Mouse (Mus musculus) left cerebral cortex, adult 8-10 months (tissue): Measurements from ENCODE around the gene Olfr361. TPM values are rescaled to one million over a fixed set of nuclear protein-coding genes. Genes with fewer than 3 reads are reported as not detected.
"Not testable (repeated sequence)": the region's sequence is repeated elsewhere in the genome, so short reads cannot be mapped to it uniquely, and the experiment has no call there.

ENCODE experiments used
- DNase-seq, 2 experiments: peaks; one replicate each; pipeline ENCODE4 v3.0.0; 2022; ENCODE audit warnings: low spot score in 2 of 2
- total RNA-seq, 4 experiments: library from RNA; stranded (reverse); gene quantifications; 2 replicates each; pipeline ENCODE4 v1.2.4; 2022

The Olfr361 gene
- total RNA-seq, result not detected

- not testable (repeated sequence) for DNase-seq
Measured at GRCm38 (mm10) chr2:37089190-37089589, at the start of gene Olfr361. Gene Olfr361, minus strand, starts transcription at chr2:37089290.

GRCm38 (mm10) chr2:37117810-37118209 is 28.7 kb upstream of the Olfr361 start, which contains the start of gene Olfr362:
Gene Olfr362, minus strand, starts transcription at chr2:37117910.
- no peak for DNase-seq

- no peak for DNase-seq
Measured at GRCm38 (mm10) chr2:37065446-37065845, 23.6 kb downstream of the Olfr361 start, which contains the start of gene Olfr360. Gene Olfr360, plus strand, starts transcription at chr2:37065746.

Other genes starting within 250 kb of the Olfr361 start
- gene Olfr350, start 243.0 kb downstream of the Olfr361 start, total RNA-seq, result not detected
- not detected for gene Olfr351, start 226.6 kb downstream of the Olfr361 start, total RNA-seq
- not detected for gene Olfr352, start 220.8 kb downstream of the Olfr361 start, total RNA-seq
- not detected for gene Olfr353, start 196.4 kb downstream of the Olfr361 start, total RNA-seq
- gene Olfr354, start 183.6 kb downstream of the Olfr361 start, total RNA-seq, result not detected
- not detected for gene Olfr355, start 160.4 kb downstream of the Olfr361 start, total RNA-seq
- gene Olfr356, start 152.2 kb downstream of the Olfr361 start, total RNA-seq, result not detected
- gene Olfr357, start 95.5 kb downstream of the Olfr361 start, total RNA-seq, result not detected
- gene Olfr358, start 80.0 kb downstream of the Olfr361 start, total RNA-seq, result not detected
- gene Olfr360, start 23.5 kb downstream of the Olfr361 start, total RNA-seq, result not detected
- not detected for gene Olfr362, start 28.6 kb upstream of the Olfr361 start, total RNA-seq
- gene Olfr364-ps1, start 50.0 kb upstream of the Olfr361 start, total RNA-seq, result not detected
- gene Olfr365, start 98.9 kb upstream of the Olfr361 start, total RNA-seq, result under 1 TPM in 1 of 4 experiments, not detected in 3; 0.07 TPM
- not detected for gene Olfr366, start 122.3 kb upstream of the Olfr361 start, total RNA-seq
- gene Olfr368, start 237.2 kb upstream of the Olfr361 start, total RNA-seq, result not detected